Mouse (Mus musculus): Measurements from ENCODE around the gene Clhc1. TPM values are rescaled to one million over a fixed set of nuclear protein-coding genes. Genes with fewer than 3 reads are reported as not detected.

Gene Clhc1
- 0.15 and 0.23 TPM in 2 replicates for polyA plus RNA-seq (2015; fragmentation: Nextera tagmentation; extraction: Ambion mirVana)

DNA sequence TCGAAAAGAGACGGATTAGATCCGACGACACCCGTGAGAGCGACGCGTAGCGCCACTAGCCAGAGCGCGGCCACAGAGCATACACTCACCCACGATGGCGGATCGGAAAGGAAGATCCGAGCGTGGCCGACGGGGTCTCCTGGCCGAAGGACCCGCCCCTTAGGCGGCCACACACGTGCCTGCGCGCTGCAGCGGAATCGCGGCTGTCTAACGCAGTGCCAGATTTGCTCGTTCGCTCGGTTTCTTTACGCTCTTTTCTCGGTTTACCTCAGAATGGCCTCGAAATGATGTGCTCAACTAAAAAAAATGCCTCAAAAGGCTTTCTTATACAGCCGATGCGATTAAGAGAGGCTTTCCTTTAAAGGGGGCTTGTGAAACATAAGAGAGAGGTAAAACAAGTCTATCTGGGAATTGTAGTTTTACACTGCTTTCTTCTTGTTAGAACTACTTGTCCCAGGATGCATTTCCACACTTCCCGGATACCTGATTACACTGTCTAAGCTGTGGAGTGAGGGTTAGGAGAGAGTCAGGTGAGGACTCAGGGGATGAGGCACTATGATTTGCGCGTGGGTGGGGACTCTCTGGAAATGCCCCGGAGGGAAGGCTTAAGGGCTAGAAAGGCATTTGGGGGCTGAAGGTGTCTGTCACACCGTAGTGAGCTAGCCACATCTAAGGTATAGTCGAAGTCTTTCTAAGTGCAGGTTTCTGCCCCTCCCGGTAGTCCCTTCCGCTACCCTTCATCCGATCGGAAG lies at the start of gene Clhc1, which contains the start of gene Rps27a:
Gene Clhc1 (plus strand): TSS at position 199 of the 752 bp plus-strand sequence.
Gene Rps27a (minus strand): TSS at position 358 of the 752 bp plus-strand sequence.
- Histone ChIP-seq H3K27ac (ENCODE audit: low read length) (peak within 1 kb of the TSS; percentile 70), H3K27me3 (replicated peaks; ENCODE audit: control insufficient read depth, insufficient read depth, low read length) (no peaks in the 10 kb centered on the region), H3K9ac (ENCODE audit: low read depth, low read length) (peak within 1 kb of the TSS; percentile 90), H3K4me1 (ENCODE audit: control insufficient read depth, insufficient read depth, low read length) (peaks cover 5% of the 10 kb centered on the region; the same call in 1 of the 2 replicates), H3K4me3 (ENCODE audit: low read length) (peak within 1 kb of the TSS; percentile 84), H3K36me3 (ENCODE audit: control insufficient read depth, insufficient read depth, low read length) (0 out of 2 replicates have a peak, but pooled peaks cover 5% of the 10 kb centered on the region), H3K9me3 (ENCODE audit: control insufficient read depth, low read length) (no peaks in the 10 kb centered on the region), H3K4me2 (ENCODE audit: low read depth, low read length) (peak within 1 kb of the TSS; percentile 57)
- under 1% methylated on average over 46 of the region's 46 CpGs for WGBS
- peak; percentile 98 for ATAC-seq

- H3K9ac ChIP-seq (ENCODE audit: low read depth, low read length): no peak overlapping the region
- WGBS: 91% methylated on average over 10 of the region's 10 CpGs
- H3K9me3 ChIP-seq (ENCODE audit: control insufficient read depth, low read length): no peaks in the 10 kb centered on the region
These were observed 43.5 kb upstream of the Clhc1 start for GRCm38 (mm10) chr11:29503948-29504893.

DNA sequence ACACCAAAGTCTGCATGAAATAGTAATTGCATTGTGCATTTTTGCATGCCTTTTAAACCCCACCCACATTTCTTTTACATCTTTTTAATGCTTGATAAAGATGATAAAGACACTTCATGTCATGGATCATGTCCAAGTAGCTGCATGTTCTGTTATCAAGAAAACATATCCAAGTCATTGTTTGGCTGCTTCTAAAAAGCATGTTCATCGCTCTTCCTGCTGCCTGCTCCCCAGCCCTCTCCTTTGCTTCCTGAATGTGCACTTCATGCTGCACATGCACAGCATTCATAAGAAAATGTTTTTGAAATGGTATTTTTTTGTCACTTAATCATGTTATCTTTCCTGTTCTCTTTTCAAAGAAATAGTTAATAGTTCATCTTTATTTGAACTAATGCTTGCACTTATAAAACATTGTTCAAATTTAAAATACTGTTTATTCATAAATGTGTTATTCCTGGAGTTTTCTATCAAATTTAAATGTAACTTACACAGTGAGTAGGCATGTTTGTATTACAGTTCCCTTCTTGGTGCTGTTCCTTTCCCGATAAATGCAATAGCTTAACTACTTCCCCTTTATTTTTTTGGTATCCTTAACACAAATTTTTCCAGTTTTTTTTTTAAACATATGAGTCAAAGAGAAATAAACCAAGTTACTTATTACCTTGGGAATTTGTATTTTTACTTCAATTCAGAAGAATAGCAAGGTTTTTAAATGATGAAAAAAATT lies 42.7 kb upstream of the Clhc1 start:
- no peak overlapping the region for H3K27ac ChIP-seq (ENCODE audit: low read length)

More at GRCm38 (mm10) chr11:29503948-29504893, 43.5 kb upstream of the Clhc1 start:
- no peak overlapping the region for H3K4me3 ChIP-seq (ENCODE audit: low read length)
- no peak overlapping the region for H3K27ac ChIP-seq (ENCODE audit: low read length)
- no peaks in the 10 kb centered on the region for H3K4me1 ChIP-seq (ENCODE audit: control insufficient read depth, insufficient read depth, low read length)
- no peak for ATAC-seq
- no peak overlapping the region for H3K4me2 ChIP-seq (ENCODE audit: low read depth, low read length)
- H3K27me3 ChIP-seq (replicated peaks; ENCODE audit: control insufficient read depth, insufficient read depth, low read length): no peaks in the 10 kb centered on the region
- 0 out of 2 replicates have a peak, but pooled peaks cover 4% of the 10 kb centered on the region for H3K36me3 ChIP-seq (ENCODE audit: control insufficient read depth, insufficient read depth, low read length)

DNA sequence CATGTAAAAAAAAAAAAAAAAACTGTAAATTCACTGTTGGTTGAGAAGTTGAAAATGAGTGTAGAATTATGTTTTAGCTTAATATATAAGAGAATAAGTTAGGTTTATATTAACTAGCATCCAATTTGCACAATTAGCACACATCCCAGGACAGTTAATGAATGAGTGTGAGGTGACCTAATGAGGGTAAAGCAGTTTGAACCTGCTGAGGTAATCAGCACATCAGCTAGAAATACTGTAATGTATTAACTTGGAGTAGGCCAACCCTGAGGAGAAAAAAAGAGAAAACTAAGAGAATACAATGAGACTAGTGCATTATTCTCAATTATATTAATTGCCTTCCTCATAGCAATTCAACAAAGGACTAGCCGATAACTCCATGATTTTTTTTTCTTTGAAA lies 38.3 kb upstream of the Clhc1 start:
- Histone ChIP-seq H3K36me3 (ENCODE audit: control insufficient read depth, insufficient read depth, low read length) (no peaks in the 10 kb centered on the region), H3K9me3 (ENCODE audit: control insufficient read depth, low read length) (no peaks in the 10 kb centered on the region), H3K9ac (ENCODE audit: low read depth, low read length) (no peak overlapping the region), H3K27ac (ENCODE audit: low read length) (no peak overlapping the region), H3K4me2 (ENCODE audit: low read depth, low read length) (no peak overlapping the region), H3K4me3 (ENCODE audit: low read length) (no peak overlapping the region), H3K4me1 (ENCODE audit: control insufficient read depth, insufficient read depth, low read length) (peaks cover 4% of the 10 kb centered on the region; the same call in 1 of the 2 replicates), H3K27me3 (replicated peaks; ENCODE audit: control insufficient read depth, insufficient read depth, low read length) (no peaks in the 10 kb centered on the region)
- 96% methylated on average over 1 of the region's 1 CpGs for WGBS
- no peak for ATAC-seq

More for the DNA sequence above, 42.7 kb upstream of the Clhc1 start:
- WGBS: 96% methylated on average over 2 of the region's 2 CpGs
- no peak for ATAC-seq
- H3K9ac ChIP-seq (ENCODE audit: low read depth, low read length): no peak overlapping the region
- no peak overlapping the region for H3K4me3 ChIP-seq (ENCODE audit: low read length)
- no peaks in the 10 kb centered on the region for H3K4me1 ChIP-seq (ENCODE audit: control insufficient read depth, insufficient read depth, low read length)
- H3K27me3 ChIP-seq (replicated peaks; ENCODE audit: control insufficient read depth, insufficient read depth, low read length): no peaks in the 10 kb centered on the region
- H3K4me2 ChIP-seq (ENCODE audit: low read depth, low read length): no peak overlapping the region
- 0 out of 2 replicates have a peak, but pooled peaks cover 4% of the 10 kb centered on the region for H3K36me3 ChIP-seq (ENCODE audit: control insufficient read depth, insufficient read depth, low read length)
- no peaks in the 10 kb centered on the region for H3K9me3 ChIP-seq (ENCODE audit: control insufficient read depth, low read length)

GRCm38 (mm10) chr11:29512818-29513535 lies 34.8 kb upstream of the Clhc1 start:
- 92% methylated on average over 4 of the region's 4 CpGs for WGBS
- no peaks in the 10 kb centered on the region for H3K9me3 ChIP-seq (ENCODE audit: control insufficient read depth, low read length)
- no peaks in the 10 kb centered on the region for H3K36me3 ChIP-seq (ENCODE audit: control insufficient read depth, insufficient read depth, low read length)
- no peak overlapping the region for H3K4me2 ChIP-seq (ENCODE audit: low read depth, low read length)
- H3K27ac ChIP-seq (ENCODE audit: low read length): no peak overlapping the region
- no peaks in the 10 kb centered on the region for H3K27me3 ChIP-seq (replicated peaks; ENCODE audit: control insufficient read depth, insufficient read depth, low read length)
- H3K4me1 ChIP-seq (ENCODE audit: control insufficient read depth, insufficient read depth, low read length): peaks cover 4% of the 10 kb centered on the region; the same call in 1 of the 2 replicates
- H3K4me3 ChIP-seq (ENCODE audit: low read length): no peak overlapping the region
- no peak overlapping the region for H3K9ac ChIP-seq (ENCODE audit: low read depth, low read length)
- no peak for ATAC-seq

- H3K9ac ChIP-seq (ENCODE audit: low read depth, low read length): peak overlapping the region; percentile 75
- H3K27me3 ChIP-seq (replicated peaks; ENCODE audit: control insufficient read depth, insufficient read depth, low read length): no peaks in the 10 kb centered on the region
- ATAC-seq: peak; percentile 4; the same call in 1 of the 2 replicates
- peak overlapping the region; percentile 78 for H3K27ac ChIP-seq (ENCODE audit: low read length)
- H3K4me1 ChIP-seq (ENCODE audit: control insufficient read depth, insufficient read depth, low read length): peaks cover 4% of the 10 kb centered on the region; the same call in 1 of the 2 replicates
- no peaks in the 10 kb centered on the region for H3K36me3 ChIP-seq (ENCODE audit: control insufficient read depth, insufficient read depth, low read length)
- peak overlapping the region; percentile 62 for H3K4me2 ChIP-seq (ENCODE audit: low read depth, low read length)
- no peaks in the 10 kb centered on the region for H3K9me3 ChIP-seq (ENCODE audit: control insufficient read depth, low read length)
- 18% methylated on average over 10 of the region's 10 CpGs for WGBS
- H3K4me3 ChIP-seq (ENCODE audit: low read length): peak overlapping the region; percentile 74
These were observed 33.4 kb upstream of the Clhc1 start for GRCm38 (mm10) chr11:29514325-29514681.

- peak within 1 kb of the TSS; percentile 74 for H3K4me3 ChIP-seq (ENCODE audit: low read length)
- H3K27me3 ChIP-seq (replicated peaks; ENCODE audit: control insufficient read depth, insufficient read depth, low read length): no peaks in the 10 kb centered on the region
- H3K36me3 ChIP-seq (ENCODE audit: control insufficient read depth, insufficient read depth, low read length): no peaks in the 10 kb centered on the region
- WGBS: 2% methylated on average over 40 of the region's 40 CpGs
- peak within 1 kb of the TSS; percentile 78 for H3K27ac ChIP-seq (ENCODE audit: low read length)
- H3K4me2 ChIP-seq (ENCODE audit: low read depth, low read length): peak within 1 kb of the TSS; percentile 62
- peak; percentile 100 for ATAC-seq
- H3K4me1 ChIP-seq (ENCODE audit: control insufficient read depth, insufficient read depth, low read length): peaks cover 4% of the 10 kb centered on the region; the same call in 1 of the 2 replicates
- H3K9me3 ChIP-seq (ENCODE audit: control insufficient read depth, low read length): no peaks in the 10 kb centered on the region
- H3K9ac ChIP-seq (ENCODE audit: low read depth, low read length): peak within 1 kb of the TSS; percentile 75
These were observed 32.9 kb upstream of the Clhc1 start, which contains the start of gene Prorsd1 for GRCm38 (mm10) chr11:29514682-29515412. TSS of gene Prorsd1 (minus strand) at chr11:29515033.

Measured in intestine, embryonic 16.5 days (tissue).